Mouse (Mus musculus) spleen, adult 12 weeks (tissue): ENCODE data around the gene Usp19.

Experiments
- DNase-seq: peaks from one replicate; pipeline ENCODE4 v3.0.0; 2022; ENCODE audit warnings: low spot score

The Usp19 gene

GRCm38 (mm10) chr9:108490559-108491285 is at the start of gene Usp19:
Usp19 (plus strand) TSS chr9:108490602.
- peak; percentile 84 for DNase-seq

DNA sequence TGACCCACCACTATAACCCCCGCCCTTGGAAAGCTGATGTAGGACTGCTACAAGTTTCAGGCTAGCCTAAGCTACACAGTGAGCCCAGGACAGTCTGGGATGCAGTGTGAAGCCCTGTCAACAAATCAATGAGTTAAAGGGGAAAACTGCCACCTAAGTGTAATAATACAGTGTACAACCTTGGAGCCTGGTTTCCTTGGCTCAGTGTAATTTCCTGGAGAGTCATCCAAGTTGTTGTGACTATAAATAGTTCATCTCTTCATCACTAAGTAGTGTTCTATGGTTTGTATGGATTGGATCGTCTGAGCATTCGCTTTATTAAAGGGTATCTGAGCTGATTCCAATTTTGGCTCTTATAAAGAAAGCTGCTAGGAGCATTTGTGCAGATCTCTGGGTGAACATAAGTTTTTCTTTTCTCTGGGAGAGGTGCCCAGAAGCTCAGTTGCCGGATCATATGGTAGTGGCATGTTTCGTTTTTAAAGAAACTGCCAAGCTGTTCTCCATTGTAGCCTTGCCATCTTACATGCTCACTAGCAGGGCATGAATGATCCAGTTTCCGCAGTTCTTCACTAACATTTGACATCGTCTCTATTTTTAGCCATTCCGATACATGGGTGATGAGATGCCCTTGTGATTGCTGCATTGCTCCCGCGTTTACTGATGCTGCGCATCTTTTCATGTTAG is 49.0 kb upstream of the Usp19 start:
- DNase-seq: no peak

DNA sequence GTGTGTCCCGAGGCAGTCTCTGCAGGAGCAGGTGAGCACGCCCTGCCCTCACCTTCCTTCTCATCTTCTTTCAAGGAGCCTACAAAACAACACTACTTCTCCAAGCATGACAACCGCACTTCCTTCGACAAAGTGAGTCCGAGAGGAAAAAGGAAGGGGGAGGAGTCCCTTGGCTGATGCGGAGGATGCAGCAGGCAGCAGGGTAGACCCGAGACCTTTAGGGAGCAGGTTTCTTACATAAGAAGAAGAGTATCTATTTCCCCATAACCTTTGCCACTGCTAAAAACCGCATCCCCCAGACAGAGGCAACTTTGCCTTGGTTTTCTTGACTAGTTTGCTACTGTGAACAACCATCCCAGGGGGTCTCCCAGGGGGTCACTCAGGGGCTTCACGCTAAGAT is 45.3 kb upstream of the Usp19 start:
- DNase-seq: no peak

DNA sequence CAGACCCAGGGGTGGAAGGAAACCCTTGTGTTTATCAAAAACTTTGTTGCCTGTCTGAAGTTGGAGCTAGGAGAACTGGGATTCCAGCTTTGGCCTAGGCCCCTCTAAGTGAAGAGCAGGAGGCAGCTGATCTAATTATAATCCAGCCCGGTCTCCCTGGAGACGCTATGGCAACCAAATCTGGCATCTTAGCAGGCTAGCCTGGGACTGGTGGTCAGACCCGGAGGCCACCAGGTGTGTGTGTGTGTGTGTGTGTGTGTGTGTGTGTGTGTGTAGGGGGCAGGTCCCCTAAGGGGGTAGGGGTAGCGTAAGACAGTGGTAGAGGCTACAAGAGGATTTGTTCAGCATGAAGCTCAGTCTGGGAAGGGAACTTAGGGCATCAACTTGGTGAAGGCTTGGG is 40.5 kb upstream of the Usp19 start:
- no peak for DNase-seq

DNA sequence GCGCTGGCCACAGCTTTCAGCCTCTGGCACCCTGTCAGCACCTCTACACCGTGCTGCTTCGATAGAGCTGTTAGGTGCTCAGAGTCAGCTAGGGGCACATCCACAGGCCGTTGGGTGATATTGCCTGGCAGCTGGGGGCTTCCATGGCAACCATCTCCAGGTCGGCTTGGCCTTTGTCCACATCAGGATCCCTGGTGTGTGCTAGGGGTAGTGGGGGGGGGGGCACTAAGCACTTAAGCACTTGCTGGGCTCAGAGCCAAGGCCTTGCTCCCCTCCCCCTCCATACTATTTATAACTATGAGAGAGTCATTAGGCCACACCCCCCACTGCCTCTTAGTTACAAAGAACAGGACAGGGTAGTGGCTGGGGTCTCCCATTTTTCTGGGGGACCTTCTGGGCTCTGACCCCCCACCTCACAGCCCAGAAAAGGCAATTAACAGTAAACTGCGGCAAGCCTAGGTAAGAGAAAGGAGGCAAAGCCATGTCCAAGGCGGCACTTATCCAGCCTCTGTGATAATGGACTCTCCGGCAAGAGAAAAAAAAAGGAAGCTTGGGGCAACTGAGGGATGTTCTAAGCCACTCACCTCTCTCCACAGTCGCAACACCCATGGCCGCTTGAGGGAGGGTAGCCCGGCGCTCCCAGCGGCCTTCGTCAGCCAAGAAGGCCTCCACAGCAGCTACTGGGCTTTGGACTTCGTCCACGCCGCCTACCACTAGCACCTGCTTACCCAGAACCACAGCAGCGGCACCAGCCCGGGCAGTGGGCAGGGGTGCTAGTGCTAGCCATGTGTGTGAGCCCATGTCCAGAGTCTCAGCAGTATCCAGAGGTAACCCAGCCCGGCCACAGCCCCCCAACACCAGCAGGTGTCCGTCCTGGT is 39.9 kb upstream of the Usp19 start:
- DNase-seq: no peak

DNA sequence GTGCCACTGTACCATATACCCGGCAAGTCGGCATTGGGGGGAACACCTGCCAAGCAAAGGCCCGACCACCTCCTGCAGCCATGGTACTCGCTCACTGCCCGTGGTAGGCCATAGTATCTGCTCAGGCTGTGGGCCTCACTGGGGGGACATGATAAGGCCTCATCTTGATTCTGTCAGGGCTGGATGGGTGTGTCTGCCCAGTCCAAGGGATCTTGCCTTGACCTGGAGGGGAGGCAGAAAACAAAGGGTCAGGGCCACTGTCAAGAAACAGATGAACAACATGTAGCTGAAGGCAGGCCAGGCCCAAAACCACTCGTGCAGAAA is 39.3 kb upstream of the Usp19 start:
- DNase-seq: no peak

DNA sequence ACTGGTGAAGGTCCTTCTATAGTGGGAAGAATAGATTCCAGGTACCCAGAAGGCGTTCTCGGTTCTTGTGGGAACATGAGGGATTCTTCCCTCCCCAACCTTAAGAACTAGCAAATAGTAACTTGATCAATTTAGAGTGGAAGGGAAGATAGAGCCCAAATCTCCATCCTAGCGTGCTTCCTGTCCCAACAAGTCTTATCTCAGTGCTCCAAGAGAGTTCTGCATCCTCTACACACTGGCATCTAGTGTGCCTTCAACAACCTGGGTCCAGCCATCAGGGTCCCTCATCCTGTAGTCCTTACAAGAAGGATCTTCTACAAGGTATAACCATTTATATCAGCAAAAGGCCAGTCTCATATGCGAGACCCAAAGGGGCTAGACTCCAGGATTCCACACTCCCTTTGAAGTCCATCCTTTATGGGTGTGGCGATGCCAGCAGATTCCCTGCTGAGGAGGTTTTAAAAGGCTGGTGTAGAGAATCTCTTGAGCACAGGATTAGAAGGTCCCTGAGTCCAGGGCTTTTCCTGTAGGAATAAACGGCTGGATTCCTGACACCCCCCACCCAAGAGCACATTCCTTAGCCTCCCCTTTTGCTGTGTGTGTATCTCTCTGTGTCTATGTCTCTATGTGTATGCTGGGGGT is 38.8 kb upstream of the Usp19 start:
- no peak for DNase-seq

- peak; percentile 79 for DNase-seq
Measured at GRCm38 (mm10) chr9:108452291-108452906, 38.0 kb upstream of the Usp19 start.

GRCm38 (mm10) chr9:108452911-108453310 is 37.5 kb upstream of the Usp19 start:
- no peak for DNase-seq

- DNase-seq: no peak
Measured at GRCm38 (mm10) chr9:108453458-108453857, 36.9 kb upstream of the Usp19 start.

- no peak for DNase-seq
Measured at GRCm38 (mm10) chr9:108454429-108454828, 36.0 kb upstream of the Usp19 start.

DNA sequence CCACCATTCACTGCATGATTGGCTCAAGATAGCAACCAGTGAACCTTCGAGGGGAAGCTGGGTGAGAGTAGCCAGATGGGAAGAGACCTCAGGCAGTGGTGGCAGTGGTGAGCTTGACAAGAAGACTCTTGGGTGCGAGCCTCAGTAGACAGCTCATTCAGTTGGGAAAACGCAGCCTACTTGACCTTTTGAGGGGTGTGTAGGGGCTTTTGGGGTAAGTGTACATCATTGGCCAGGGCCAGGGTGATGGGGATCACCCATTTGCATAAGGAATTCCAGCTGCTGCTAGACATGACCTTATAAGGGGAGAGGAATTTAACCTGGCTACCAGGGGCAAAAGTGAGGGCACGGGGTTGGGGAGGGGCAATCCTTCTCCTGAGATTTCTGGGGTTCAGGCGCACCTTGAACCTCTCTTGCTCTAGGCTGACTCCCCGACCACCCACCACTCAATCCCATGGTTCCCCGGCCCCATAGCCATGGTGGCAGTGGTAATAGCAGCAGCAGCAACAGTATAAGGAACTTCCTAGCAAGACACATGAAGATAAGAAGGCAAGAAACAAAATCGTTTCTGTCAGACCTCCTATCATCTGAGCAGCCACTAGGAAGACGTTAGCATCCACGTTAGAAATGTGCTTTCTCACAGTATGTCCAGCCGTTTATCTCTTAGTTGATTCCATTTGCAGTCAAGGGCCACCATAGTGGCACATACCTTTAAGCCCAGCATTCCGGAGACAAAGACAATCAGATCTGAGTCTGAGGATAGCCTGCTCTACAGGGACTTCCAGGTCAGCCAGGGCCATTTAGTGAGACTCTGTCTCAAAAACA is 34.4 kb upstream of the Usp19 start:
- no peak for DNase-seq

DNA sequence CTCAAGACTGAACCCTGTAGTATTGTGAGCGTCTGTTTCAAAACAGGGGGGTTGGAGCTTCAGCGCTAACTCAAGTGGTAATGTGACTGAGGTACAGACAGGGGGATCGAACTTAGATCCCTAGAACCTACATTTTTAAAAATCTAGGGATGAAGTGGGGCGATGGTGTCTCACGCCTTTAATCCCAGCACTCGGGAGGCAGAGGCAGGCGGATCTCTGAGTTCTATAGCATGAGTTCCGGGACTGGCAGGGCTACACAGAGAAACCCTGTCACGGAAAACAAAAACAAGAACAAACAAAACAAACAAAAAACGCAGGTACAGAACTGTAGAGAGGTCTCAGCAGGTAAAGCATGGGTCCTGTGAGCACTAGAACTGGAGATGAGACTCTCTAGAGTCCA is 33.4 kb upstream of the Usp19 start:
- no peak for DNase-seq

- no peak for DNase-seq
Measured at GRCm38 (mm10) chr9:108459939-108460318, 30.5 kb upstream of the Usp19 start.

GRCm38 (mm10) chr9:108460319-108461178 is 29.9 kb upstream of the Usp19 start, which contains the start of gene Ccdc71:
Ccdc71 (plus strand) TSS chr9:108460527.
- peak; percentile 71 for DNase-seq

DNA sequence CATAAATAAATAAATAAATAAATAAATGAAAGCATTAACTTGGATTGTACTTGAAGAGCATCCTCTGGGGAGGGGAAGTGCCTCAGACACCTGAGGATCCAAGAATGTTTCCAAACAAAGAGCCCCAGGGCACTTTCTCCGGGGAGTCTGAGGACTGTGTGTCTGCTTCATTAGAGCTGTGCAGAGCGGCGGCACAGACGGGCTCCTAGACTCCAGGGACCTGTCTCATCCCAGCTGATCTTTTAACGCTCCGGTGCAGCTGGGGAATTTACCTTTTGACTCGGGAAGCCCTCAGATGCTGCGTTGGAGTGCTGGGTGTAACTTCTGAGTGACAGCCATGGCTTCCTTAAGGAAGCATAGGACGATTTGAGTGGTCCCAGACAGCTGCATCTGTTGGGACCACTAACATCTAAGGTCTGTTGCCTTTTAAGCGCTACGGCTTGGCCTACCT is 29.2 kb upstream of the Usp19 start, which contains the start of gene Klhdc8b:
Gene Klhdc8b (minus strand): TSS at position 401 of the 451 bp plus-strand sequence.
- no peak for DNase-seq

DNA sequence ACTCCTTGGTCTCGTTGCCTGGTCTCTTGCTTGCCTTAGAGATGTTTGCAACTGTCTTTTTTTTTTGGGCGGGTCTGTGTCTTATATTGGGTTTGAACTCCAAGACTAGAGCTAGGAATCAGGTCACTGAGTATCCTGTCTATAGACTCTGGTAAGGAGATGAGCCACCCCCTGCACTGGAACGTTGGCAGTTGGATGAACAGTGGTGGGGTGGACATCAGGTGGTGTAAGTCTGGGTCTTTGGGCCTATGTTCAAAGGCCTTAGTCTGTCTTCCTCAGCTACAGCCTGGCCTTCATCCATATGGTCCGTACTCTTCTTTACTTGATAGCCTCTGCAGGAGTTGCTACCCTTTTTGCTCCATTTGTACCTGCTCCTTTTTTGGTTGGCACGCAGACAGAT is 28.7 kb upstream of the Usp19 start:
- no peak for DNase-seq

DNA sequence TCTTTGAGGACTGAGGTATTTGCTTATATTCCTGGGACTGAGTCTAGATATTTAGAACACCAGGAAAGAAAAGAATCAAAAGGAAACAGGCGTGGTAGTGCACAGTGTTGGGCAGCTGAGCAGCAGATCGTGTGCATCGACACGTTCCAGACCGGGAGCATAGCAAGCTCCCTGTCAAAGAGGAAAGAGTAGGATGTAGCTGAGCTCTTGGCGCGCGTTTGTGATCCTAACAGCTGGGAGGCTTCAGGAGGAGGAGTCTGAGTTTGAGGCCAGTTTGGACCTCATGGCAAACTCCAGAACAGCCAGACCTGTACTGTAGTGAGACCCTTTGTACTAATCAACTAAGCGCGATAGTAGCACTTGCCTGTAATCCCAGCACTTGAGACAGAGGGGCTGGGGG is 28.2 kb upstream of the Usp19 start:
- DNase-seq: no peak

GRCm38 (mm10) chr9:108463713-108464112 is 26.7 kb upstream of the Usp19 start:
- no peak for DNase-seq

- no peak for DNase-seq
Measured at GRCm38 (mm10) chr9:108466219-108466618, 24.2 kb upstream of the Usp19 start.
